Mouse (Mus musculus) thymus, adult 2 months (tissue): Measurements from ENCODE around the gene Pde4d.

ENCODE experiments used
- CTCF ChIP-seq: fragments of 200-500 bp; IDR thresholded peaks from 2 replicates; pipeline ENCODE4 v1.5.1; 2012; ENCODE audit warnings: mild to moderate bottlenecking, control low read depth, low read length, moderate library complexity, borderline replicate concordance; ENCODE audit not compliant: control insufficient read depth, poor library complexity, insufficient read depth; ENCODE audit errors: extremely low read depth
- POLR2A ChIP-seq: fragments of 200-500 bp; IDR thresholded peaks from 2 replicates; pipeline ENCODE4 v1.6.1; 2012; ENCODE audit warnings: mild to moderate bottlenecking, low read length, control low read depth, moderate library complexity; ENCODE audit not compliant: control insufficient read depth, poor library complexity, insufficient read depth; ENCODE audit errors: extremely low read depth

GRCm38 (mm10) chr13:108854090-108854489 is 404.3 kb downstream of the Pde4d start:
- TF ChIP-seq CTCF (no peak), POLR2A (no peak)
